Mouse (Mus musculus): ENCODE measurements around the gene Hist1h2ag. TPM values are rescaled to one million over a fixed set of nuclear protein-coding genes. Genes with fewer than 3 reads are reported as not detected.

Hist1h2ag gene
- not detected for total RNA-seq (2023)

GRCm38 (mm10) chr13:22042568-22043502, at the start of gene Hist1h2ag, which contains the start of gene Hist1h2bj:
TSS of gene Hist1h2ag (minus strand) at chr13:22042944.
TSS of gene Hist1h2bj (plus strand) at chr13:22043214.

DNA sequence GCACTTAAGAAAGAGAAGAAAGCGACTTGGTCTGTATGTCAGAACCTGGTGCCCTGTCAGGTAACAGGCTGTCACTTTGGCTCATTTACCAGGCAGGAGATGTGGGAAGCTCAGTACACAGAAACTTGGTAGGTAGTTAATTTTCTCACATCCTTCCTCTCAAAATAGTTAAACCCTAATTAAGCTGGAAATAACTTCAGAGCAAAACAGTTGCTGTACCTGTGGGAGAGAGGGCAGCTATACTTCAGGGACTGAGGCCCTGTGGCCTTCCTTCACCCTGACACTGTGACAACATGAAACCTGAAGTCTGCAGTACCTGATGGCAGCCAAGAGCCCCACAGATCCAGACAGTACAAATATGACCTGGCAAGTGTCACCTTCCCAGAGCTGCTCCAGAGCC, 41.4 kb upstream of the Hist1h2ag start, which contains the start of gene Vmn1r188:
Gene Vmn1r188, plus strand, starts transcription at position 301 of the 400 bp plus-strand sequence.

DNA sequence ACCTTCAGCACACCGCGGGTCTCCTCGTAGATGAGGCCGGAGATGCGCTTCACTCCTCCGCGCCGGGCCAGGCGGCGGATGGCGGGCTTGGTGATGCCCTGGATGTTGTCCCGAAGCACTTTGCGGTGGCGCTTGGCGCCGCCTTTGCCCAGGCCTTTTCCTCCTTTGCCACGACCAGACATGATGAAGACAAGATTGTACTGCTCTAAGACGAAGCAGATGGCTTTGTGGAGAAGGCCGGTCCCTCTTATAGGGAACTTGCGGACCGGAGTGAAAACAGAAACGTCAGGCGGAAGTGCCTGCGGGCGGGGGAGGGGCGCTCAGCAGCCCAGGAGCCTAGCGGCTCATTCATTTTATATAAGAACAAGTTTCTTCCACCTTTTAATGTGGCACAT, 1.6 kb downstream of the Hist1h2ag start, which contains the start of gene Hist1h4i:
Gene Hist1h4i, minus strand, starts transcription at position 221 of the 395 bp plus-strand sequence.

GRCm38 (mm10) chr13:22035267-22036148, 7.2 kb downstream of the Hist1h2ag start, which contains the start of the genes Hist1h2ah and Hist1h2bk:
TSS of gene Hist1h2ah (minus strand) at chr13:22035568.
TSS of gene Hist1h2bk (plus strand) at chr13:22035870.

DNA sequence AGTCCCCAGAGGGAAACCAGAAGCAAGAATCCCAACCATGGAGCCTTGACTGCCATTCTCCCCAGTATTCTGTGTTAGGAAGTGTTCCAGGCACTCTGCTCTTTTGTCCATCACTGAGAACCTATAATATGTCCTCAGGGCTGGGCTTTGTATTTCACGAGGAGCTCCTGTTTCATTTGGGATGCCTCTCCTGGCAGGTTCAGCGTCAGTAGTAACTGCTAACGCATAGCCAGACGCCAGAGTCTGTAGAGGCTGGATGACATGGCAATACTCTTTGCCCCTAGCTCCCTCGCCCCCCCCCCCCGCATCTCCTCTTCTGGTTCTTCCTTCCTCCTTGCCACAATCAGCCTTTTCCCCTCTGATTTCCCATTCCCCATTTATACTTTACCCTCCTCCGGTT, 33.1 kb downstream of the Hist1h2ag start, which contains the start of gene Prss16:
Gene Prss16, minus strand, starts transcription at position 101 of the 400 bp plus-strand sequence.

Other genes with a start within 250 kb of the Hist1h2ag start
- 49.3 TPM for gene Hist1h2bq, start 232.7 kb downstream of the Hist1h2ag start, total RNA-seq (2023)
- gene Hist1h2ao, start 232.5 kb downstream of the Hist1h2ag start, total RNA-seq (2023) = 110 TPM
- gene Hist1h4m, start 231.2 kb downstream of the Hist1h2ag start, total RNA-seq (2023) = 248 TPM
- gene Hist1h4n, start 210.7 kb downstream of the Hist1h2ag start, total RNA-seq (2023) = 35.4 TPM
- gene Hist1h2ap, start 209.4 kb downstream of the Hist1h2ag start, total RNA-seq (2023) = 30.3 TPM
- 48.4 TPM for gene Hist1h2br, start 209.2 kb downstream of the Hist1h2ag start, total RNA-seq (2023)
- gene Zfp184, start 97.8 kb downstream of the Hist1h2ag start, total RNA-seq (2023) = 0.71 TPM
- gene Pom121l2, start 61.8 kb downstream of the Hist1h2ag start, total RNA-seq (2023) = not detected
- 0.65 TPM for gene Prss16, start 33.2 kb downstream of the Hist1h2ag start, total RNA-seq (2023)
- gene Hist1h2ah, start 7.4 kb downstream of the Hist1h2ag start, total RNA-seq (2023) = 25.1 TPM
- gene Hist1h2bk, start 7.1 kb downstream of the Hist1h2ag start, total RNA-seq (2023) = 16.7 TPM
- 47.7 TPM for gene Hist1h4i, start 1.6 kb downstream of the Hist1h2ag start, total RNA-seq (2023)
- 18.5 TPM for gene Hist1h2bj, start 270 bp upstream of the Hist1h2ag start, total RNA-seq (2023)
- not detected for gene Vmn1r188, start 41.5 kb upstream of the Hist1h2ag start, total RNA-seq (2023)
- gene Vmn1r189, start 62.9 kb upstream of the Hist1h2ag start, total RNA-seq (2023) = not detected
- not detected for gene Vmn1r191, start 141.0 kb upstream of the Hist1h2ag start, total RNA-seq (2023)
- not detected for gene Vmn1r192, start 148.2 kb upstream of the Hist1h2ag start, total RNA-seq (2023)
- not detected for gene Vmn1r193, start 180.2 kb upstream of the Hist1h2ag start, total RNA-seq (2023)
- gene Vmn1r194, start 201.3 kb upstream of the Hist1h2ag start, total RNA-seq (2023) = not detected
- not detected for gene Vmn1r195, start 227.6 kb upstream of the Hist1h2ag start, total RNA-seq (2023)
- gene Vmn1r196, start 247.0 kb upstream of the Hist1h2ag start, total RNA-seq (2023) = not detected

Data from CD4-positive naive resting alpha-beta T cell, adult 57 days (primary cell).